Mouse (Mus musculus) CH12.LX (cell line): Measurements from ENCODE around the gene Stk39. TPM values are rescaled to one million over a fixed set of nuclear protein-coding genes. Genes with fewer than 3 reads are reported as not detected.

Source experiments
- DNase-seq: peaks from one replicate; pipeline ENCODE4 v3.0.0-alpha.2; 2013; ENCODE audit errors: extremely low read depth
- H3K27ac ChIP-seq: 2 replicates; pipeline ENCODE4 v1.5.1; 2012; ENCODE audit warnings: low read depth, mild to moderate bottlenecking, control low read depth, moderate library complexity; ENCODE audit not compliant: insufficient read depth
- H3K27me3 ChIP-seq: replicated peaks from 2 replicates; pipeline ENCODE3; 2012; ENCODE audit warnings: inconsistent platforms
- H3K36me3 ChIP-seq, 2 experiments: replicated peaks in 1 of 2; 2 replicates each; pipeline versions ENCODE3 to v1.6.1; 2012; ENCODE audit warnings: inconsistent platforms in 1 of 2, low read length in 1 of 2, mild to moderate bottlenecking in 1 of 2, mixed read lengths in 1 of 2, moderate library complexity in 1 of 2; ENCODE audit not compliant: control insufficient read depth in 1 of 2, insufficient read depth in 1 of 2
- H3K4me1 ChIP-seq, 2 experiments: 2 replicates each; pipeline ENCODE4 v1.6.1; 2012; ENCODE audit warnings: inconsistent platforms in 1 of 2, moderate library complexity in 1 of 2; ENCODE audit not compliant: insufficient read depth in 2 of 2, control insufficient read depth in 1 of 2
- H3K4me2 ChIP-seq: 2 replicates; pipeline ENCODE4 v1.6.1; 2012; ENCODE audit warnings: low read depth, mild to moderate bottlenecking, control low read depth; ENCODE audit not compliant: poor library complexity, insufficient read depth, severe bottlenecking
- H3K4me3 ChIP-seq, 3 experiments: fragments of 150-350 bp in 1 of 3; sonication (generic) in 1 of 3; replicated peaks in 1 of 3; 2 replicates each; pipeline versions ENCODE3 to v1.5.1; 2011 to 2012; ENCODE audit warnings: low read depth in 2 of 3, low read length in 2 of 3, mild to moderate bottlenecking in 2 of 3, moderate library complexity in 2 of 3, control low read depth in 1 of 3, improper control_type of control experiment in 1 of 3, inconsistent platforms in 1 of 3, mixed read lengths in 1 of 3; ENCODE audit not compliant: poor library complexity in 1 of 3
- H3K79me2 ChIP-seq: replicated peaks from 2 replicates; pipeline ENCODE4 v1.6.1; 2012; ENCODE audit warnings: mild to moderate bottlenecking, moderate library complexity; ENCODE audit not compliant: control insufficient read depth, poor library complexity, insufficient read depth, severe bottlenecking; ENCODE audit errors: extremely low read depth
- H3K9ac ChIP-seq: 2 replicates; pipeline ENCODE4 v1.6.1; 2012; ENCODE audit warnings: low read depth, mild to moderate bottlenecking, control low read depth, moderate library complexity; ENCODE audit not compliant: insufficient read depth
- H3K9me3 ChIP-seq: replicated peaks from 2 replicates; pipeline ENCODE3; 2012; ENCODE audit warnings: low read length, inconsistent platforms, mixed read lengths
- BHLHE40 ChIP-seq: IDR thresholded peaks from 2 replicates; pipeline ENCODE4 v1.6.1; 2011; ENCODE audit warnings: mild to moderate bottlenecking, low read depth, low read length, improper control_type of control experiment
- CHD1 ChIP-seq: IDR thresholded peaks from 2 replicates; pipeline ENCODE4 v1.6.1; 2012; ENCODE audit warnings: low read depth, low read length, improper control_type of control experiment, inconsistent platforms
- CTCF ChIP-seq, 2 experiments: IDR thresholded peaks in 1 of 2; conservative IDR thresholded peaks in 1 of 2; 2 replicates each; pipeline ENCODE4 v1.5.1; 2011 to 2012; ENCODE audit warnings: low read depth in 2 of 2, low read length in 2 of 2, improper control_type of control experiment in 1 of 2, inconsistent platforms in 1 of 2, mild to moderate bottlenecking in 1 of 2, moderate library complexity in 1 of 2
- E2F4 ChIP-seq: IDR thresholded peaks from 2 replicates; pipeline ENCODE4 v1.6.1; 2011; ENCODE audit warnings: low read depth, low read length, improper control_type of control experiment; ENCODE audit not compliant: insufficient replicate concordance
- ELF1 ChIP-seq: IDR thresholded peaks from 2 replicates; pipeline ENCODE4 v1.6.1; 2014; ENCODE audit warnings: low read depth, mild to moderate bottlenecking, inconsistent platforms, low read length, improper control_type of control experiment
- EP300 ChIP-seq: IDR thresholded peaks from 2 replicates; pipeline ENCODE4 v1.6.1; 2011; ENCODE audit warnings: low read length, improper control_type of control experiment
- ETS1 ChIP-seq: conservative IDR thresholded peaks from 2 replicates; pipeline ENCODE4 v1.6.1; 2012; ENCODE audit warnings: low read depth, mild to moderate bottlenecking, inconsistent platforms, low read length, improper control_type of control experiment, moderate library complexity
- GABPA ChIP-seq: IDR thresholded peaks from 2 replicates; pipeline ENCODE4 v1.6.1; 2012; ENCODE audit warnings: low read depth, low read length, improper control_type of control experiment, inconsistent platforms; ENCODE audit not compliant: insufficient replicate concordance
- HCFC1 ChIP-seq: IDR thresholded peaks from 2 replicates; pipeline ENCODE4 v1.6.1; 2012; ENCODE audit warnings: low read depth, mild to moderate bottlenecking, inconsistent platforms, low read length, improper control_type of control experiment
- IRF4 ChIP-seq: IDR thresholded peaks from 2 replicates; pipeline ENCODE4 v1.6.1; 2014; ENCODE audit warnings: low read depth, mild to moderate bottlenecking, inconsistent platforms, low read length, improper control_type of control experiment
- JUN ChIP-seq: IDR thresholded peaks from 2 replicates; pipeline ENCODE4 v1.6.1; 2011; ENCODE audit warnings: low read depth, mild to moderate bottlenecking, low read length, improper control_type of control experiment, moderate library complexity; ENCODE audit not compliant: insufficient read depth
- MAFK ChIP-seq: IDR thresholded peaks from 2 replicates; pipeline ENCODE4 v1.6.1; 2011; ENCODE audit warnings: low read length, improper control_type of control experiment; ENCODE audit not compliant: insufficient replicate concordance
- MAX ChIP-seq: IDR thresholded peaks from 2 replicates; pipeline ENCODE4 v1.6.1; 2011; ENCODE audit warnings: low read length, improper control_type of control experiment
- MEF2A ChIP-seq: IDR thresholded peaks from 2 replicates; pipeline ENCODE4 v1.6.1; 2014; ENCODE audit warnings: low read depth, mild to moderate bottlenecking, inconsistent platforms, low read length, improper control_type of control experiment, borderline replicate concordance
- MXI1 ChIP-seq: IDR thresholded peaks from 2 replicates; pipeline ENCODE4 v1.6.1; 2011; ENCODE audit warnings: mild to moderate bottlenecking, low read depth, low read length, improper control_type of control experiment
- NRF1 ChIP-seq: IDR thresholded peaks from 2 replicates; pipeline ENCODE4 v1.6.1; 2014; ENCODE audit warnings: low read depth, mild to moderate bottlenecking, inconsistent platforms, low read length, improper control_type of control experiment, moderate library complexity
- PAX5 ChIP-seq: IDR thresholded peaks from 2 replicates; pipeline ENCODE4 v1.6.1; 2012; ENCODE audit warnings: low read length, inconsistent platforms, mixed read lengths
- POLR2A ChIP-seq: IDR thresholded peaks from 2 replicates; pipeline ENCODE4 v1.6.1; 2011; ENCODE audit warnings: low read depth, mild to moderate bottlenecking, improper control_type of control experiment, low read length
- POLR2AphosphoS2 ChIP-seq: IDR thresholded peaks from 2 replicates; pipeline ENCODE4 v1.6.1; 2011; ENCODE audit warnings: low read depth, low read length, improper control_type of control experiment
- RAD21 ChIP-seq: IDR thresholded peaks from 2 replicates; pipeline ENCODE4 v1.6.1; 2011; ENCODE audit warnings: low read depth, mild to moderate bottlenecking, low read length, improper control_type of control experiment, moderate library complexity
- RCOR1 ChIP-seq: conservative IDR thresholded peaks from 2 replicates; pipeline ENCODE4 v1.6.1; 2012; ENCODE audit warnings: low read depth, mild to moderate bottlenecking, inconsistent platforms, low read length, improper control_type of control experiment
- SIN3A ChIP-seq: IDR thresholded peaks from 2 replicates; pipeline ENCODE4 v1.6.1; 2012; ENCODE audit warnings: low read length, improper control_type of control experiment, inconsistent platforms
- SMC3 ChIP-seq: IDR thresholded peaks from 2 replicates; pipeline ENCODE4 v1.6.1; 2011; ENCODE audit warnings: low read depth, low read length, improper control_type of control experiment
- TBP ChIP-seq: conservative IDR thresholded peaks from 2 replicates; pipeline ENCODE4 v1.6.1; 2011; ENCODE audit warnings: low read depth, low read length, improper control_type of control experiment
- TCF12 ChIP-seq: IDR thresholded peaks from 2 replicates; pipeline ENCODE4 v1.6.1; 2014; ENCODE audit warnings: low read depth, mild to moderate bottlenecking, inconsistent platforms, low read length, improper control_type of control experiment
- UBTF ChIP-seq: IDR thresholded peaks from 2 replicates; pipeline ENCODE4 v1.6.1; 2012; ENCODE audit warnings: low read depth, mild to moderate bottlenecking, inconsistent platforms, low read length, improper control_type of control experiment, moderate library complexity
- USF1 ChIP-seq: IDR thresholded peaks from 2 replicates; pipeline ENCODE4 v1.6.1; 2014; ENCODE audit warnings: low read depth, mild to moderate bottlenecking, inconsistent platforms, low read length, improper control_type of control experiment
- ZC3H11A ChIP-seq: IDR thresholded peaks from 2 replicates; pipeline ENCODE4 v1.6.1; 2012; ENCODE audit warnings: low read depth, mild to moderate bottlenecking, inconsistent platforms, low read length, improper control_type of control experiment
- ZMIZ1 ChIP-seq: IDR thresholded peaks from 2 replicates; pipeline ENCODE4 v1.6.1; 2012; ENCODE audit warnings: low read depth, mild to moderate bottlenecking, inconsistent platforms, low read length, improper control_type of control experiment
- dilution Hi-C: fragments of 300-500 bp; cut with MboI; formaldehyde crosslinking; loops from 2 replicates; pipeline ENCODE4 v1.14.3; 2020; ENCODE audit warnings: low sequenced_read_pairs; ENCODE audit not compliant: extremely low pct_unique_long_range_greater_than_20kb, extremely low pct_ligation_motif_present
- in situ Hi-C: fragments of 300-500 bp; cut with MboI; formaldehyde crosslinking; loops from 3 replicates; pipeline ENCODE4 v1.14.3; 2019; ENCODE audit warnings: low sequenced_read_pairs, low pct_ligation_motif_present, low pct_unique_long_range_greater_than_20kb, mixed read lengths
- polyA plus RNA-seq: library from polyadenylated mRNA; unstranded; fragments of >175 nt; gene quantifications from 2 replicates; pipeline ENCODE4 v1.2.1, GENCODE M21; 2012; ENCODE audit warnings: low read depth; ENCODE audit not compliant: insufficient read length
- total RNA-seq, 2 experiments: library from RNA; depleted of rRNA; stranded (reverse); fragments of 300-350 nt in 1 of 2; fragments of >200 nt in 1 of 2; gene quantifications; 2 replicates each; pipeline ENCODE4 v1.2.3; 2012 to 2014

Gene Stk39
- total and polyA plus RNA-seq, 3 experiments, result not detected

- H3K79me2 ChIP-seq, result no peaks in the 10 kb centered on the region
- H3K27me3 ChIP-seq, result no peaks in the 10 kb centered on the region
- in situ Hi-C loops, result no loop called here
- TF ChIP-seq MAFK (no peak), TCF12 (no peak), MXI1 (no peak), POLR2A (no peak), POLR2AphosphoS2 (no peak), USF1 (no peak), ZMIZ1 (no peak), SMC3 (no peak), TBP (no peak), BHLHE40 (no peak), RAD21 (no peak), RCOR1 (no peak), NRF1 (no peak), MAX (no peak), MEF2A (no peak), UBTF (no peak), JUN (no peak), ZC3H11A (no peak), HCFC1 (no peak), ELF1 (no peak)
- no peak overlapping the region for H3K4me3 ChIP-seq
- H3K4me2 ChIP-seq, result no peak overlapping the region
- H3K9me3 ChIP-seq, result peaks cover 73% of the 10 kb centered on the region
- H3K36me3 ChIP-seq, result no peaks in the 10 kb centered on the region
- H3K4me1 ChIP-seq, result no peaks in the 10 kb centered on the region
- dilution Hi-C loops, result no loop called here
- no peak overlapping the region for H3K9ac ChIP-seq
- no peak for DNase-seq
- H3K27ac ChIP-seq, result no peak overlapping the region
Measured at GRCm38 (mm10) chr2:68342122-68342646, 129.9 kb downstream of the Stk39 start.

- in situ Hi-C loops, result no loop called here
- no peak overlapping the region for H3K27ac ChIP-seq
- H3K36me3 ChIP-seq, result no peaks in the 10 kb centered on the region
- dilution Hi-C loops, result no loop called here
- no peak overlapping the region for H3K4me2 ChIP-seq
- no peaks in the 10 kb centered on the region for H3K4me1 ChIP-seq
- no peak for TF ChIP-seq PAX5
- TF ChIP-seq MXI1, result no peak
- TF ChIP-seq HCFC1, result no peak
- no peak for TF ChIP-seq ETS1
- no peak for TF ChIP-seq E2F4
- TF ChIP-seq ZMIZ1, result no peak
- no peak for TF ChIP-seq MEF2A
- TF ChIP-seq RAD21, result no peak
- TF ChIP-seq EP300, result no peak
- TF ChIP-seq BHLHE40, result no peak
- no peak for TF ChIP-seq CTCF (conservative IDR thresholded peaks at IDR 0.05 in 1 of 2, IDR thresholded peaks at IDR 0.05 in 1 of 2; ENCODE audit: low read depth in 2 of 2, low read length in 2 of 2)
- no peak for TF ChIP-seq CHD1
- no peak for TF ChIP-seq SIN3A
- no peak for TF ChIP-seq ELF1
- TF ChIP-seq IRF4, result no peak
- TF ChIP-seq GABPA, result no peak
- TF ChIP-seq TBP, result no peak
- no peak for TF ChIP-seq MAFK
- no peak for TF ChIP-seq NRF1
- TF ChIP-seq RCOR1, result no peak
- TF ChIP-seq, all 38 proteins: peak for 0
- H3K27me3 ChIP-seq, result no peaks in the 10 kb centered on the region
- no peak for DNase-seq
- H3K79me2 ChIP-seq, result no peaks in the 10 kb centered on the region
- no peak overlapping the region for H3K9ac ChIP-seq
- H3K4me3 ChIP-seq, result no peak overlapping the region
- peaks cover 70% of the 10 kb centered on the region for H3K9me3 ChIP-seq
Measured at GRCm38 (mm10) chr2:68336913-68337312, 135.2 kb downstream of the Stk39 start.
